Mouse (Mus musculus): ENCODE results near the gene Gucd1.

DNA sequence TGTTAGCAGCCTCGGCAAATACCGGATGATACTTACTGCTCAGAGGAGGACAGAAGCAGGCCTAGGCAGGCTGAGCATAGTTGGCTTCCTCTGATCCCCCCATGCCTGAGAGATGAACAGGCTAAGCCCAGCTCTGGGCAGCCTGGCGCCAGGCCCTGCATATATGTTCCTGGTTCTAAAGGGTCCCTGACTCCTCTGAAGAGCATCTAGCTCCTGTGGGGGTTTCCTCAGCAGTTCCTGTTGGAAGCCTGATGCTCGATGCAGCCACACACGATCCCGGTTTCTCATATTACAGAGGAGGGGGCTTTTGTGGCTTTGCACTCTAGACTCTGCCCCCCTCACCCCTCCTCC is 42.8 kb upstream of the Gucd1 start:
- TF ChIP-seq POLR2A (IDR thresholded peaks at IDR 0.05; ENCODE audit: low read depth, low read length) (no peak), CTCF (IDR thresholded peaks at IDR 0.05; ENCODE audit: borderline replicate concordance, insufficient read depth, low read length) (no peak)
